Mouse (Mus musculus) T-helper 1 cell (primary cell): Measurements from ENCODE around the gene Kalrn.

Experiments used
- in situ Hi-C: fragments of 300-600 bp; cut with MboI, MseI; formaldehyde crosslinking; loops from one replicate; pipeline ENCODE4 v1.15.1; 2025; ENCODE audit warnings: high pct_unique_total_duplicates

The Kalrn gene

GRCm38 (mm10) chr16:33944772-33945171 is 628.6 kb downstream of the Kalrn start:
- in situ Hi-C loops = loop anchor here (5.0 kb wide), 1 partner anchor 127 kb away; no protein-coding TSS in a partner anchor

- in situ Hi-C loops = no loop called here
Measured at GRCm38 (mm10) chr16:33944126-33944525, 629.2 kb downstream of the Kalrn start.

GRCm38 (mm10) chr16:33943388-33943787 is 629.9 kb downstream of the Kalrn start:
- in situ Hi-C loops = no loop called here

- in situ Hi-C loops = no loop called here
Measured at GRCm38 (mm10) chr16:33942341-33942740, 631.0 kb downstream of the Kalrn start.

- in situ Hi-C loops = no loop called here
Measured at GRCm38 (mm10) chr16:33941271-33941781, 632.0 kb downstream of the Kalrn start.

GRCm38 (mm10) chr16:33940095-33940494 is 633.2 kb downstream of the Kalrn start:
- in situ Hi-C loops = no loop called here

- in situ Hi-C loops = no loop called here
Measured at GRCm38 (mm10) chr16:33939636-33940035, 633.7 kb downstream of the Kalrn start.

- in situ Hi-C loops = no loop called here
Measured at GRCm38 (mm10) chr16:33939133-33939531, 634.2 kb downstream of the Kalrn start.

GRCm38 (mm10) chr16:33938311-33939132 is 634.8 kb downstream of the Kalrn start:
- in situ Hi-C loops = no loop called here

GRCm38 (mm10) chr16:33937567-33937966 is 635.8 kb downstream of the Kalrn start:
- in situ Hi-C loops = no loop called here

GRCm38 (mm10) chr16:33936885-33937284 is 636.4 kb downstream of the Kalrn start:
- in situ Hi-C loops = no loop called here

- in situ Hi-C loops = no loop called here
Measured at GRCm38 (mm10) chr16:33935407-33935785, 637.9 kb downstream of the Kalrn start.

- in situ Hi-C loops = no loop called here
Measured at GRCm38 (mm10) chr16:33934701-33935406, 638.5 kb downstream of the Kalrn start.

- in situ Hi-C loops = no loop called here
Measured at GRCm38 (mm10) chr16:33933411-33933810, 639.9 kb downstream of the Kalrn start.

- in situ Hi-C loops = no loop called here
Measured at GRCm38 (mm10) chr16:33932126-33932525, 641.2 kb downstream of the Kalrn start.

GRCm38 (mm10) chr16:33931682-33932081 is 641.6 kb downstream of the Kalrn start:
- in situ Hi-C loops = no loop called here

- in situ Hi-C loops = no loop called here
Measured at GRCm38 (mm10) chr16:33930785-33931184, 642.5 kb downstream of the Kalrn start.

- in situ Hi-C loops = no loop called here
Measured at GRCm38 (mm10) chr16:33928788-33929462, 644.4 kb downstream of the Kalrn start.

GRCm38 (mm10) chr16:33927263-33927824 is 646.0 kb downstream of the Kalrn start:
- in situ Hi-C loops = no loop called here

- in situ Hi-C loops = no loop called here
Measured at GRCm38 (mm10) chr16:33923758-33924157, 649.6 kb downstream of the Kalrn start.

GRCm38 (mm10) chr16:33923001-33923316 is 650.4 kb downstream of the Kalrn start:
- in situ Hi-C loops = no loop called here
